Mouse (Mus musculus): ENCODE measurements around the gene Stk36.

The Stk36 gene

DNA sequence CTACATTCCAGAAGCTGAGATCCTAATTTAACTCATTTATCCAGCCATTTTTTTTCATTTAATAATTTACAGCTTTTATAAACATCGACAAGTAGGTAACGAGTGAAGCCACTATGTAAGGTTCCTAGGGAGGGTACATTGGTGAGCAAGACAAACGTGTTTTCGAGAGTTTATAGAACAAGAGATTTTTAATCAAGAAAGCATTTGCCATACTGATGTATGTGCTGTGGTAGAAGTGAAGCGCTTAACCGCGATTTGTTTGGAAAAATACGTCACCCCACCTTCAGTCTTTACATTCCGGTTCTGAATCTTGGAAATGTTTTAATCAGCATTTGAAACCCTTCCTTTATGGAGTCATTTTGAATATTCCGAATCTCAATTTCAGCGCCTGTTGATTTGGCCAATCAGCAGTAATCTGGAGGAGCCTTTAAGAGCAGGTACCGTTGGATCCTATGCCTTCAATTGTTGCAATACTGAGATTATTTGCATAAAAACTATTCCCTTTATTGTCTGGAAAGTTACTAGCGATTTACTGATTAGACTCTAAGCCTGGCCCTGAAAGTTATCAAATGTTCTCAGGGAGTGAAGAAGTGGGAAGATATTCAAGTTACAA is 61.1 kb downstream of the Stk36 start:
- intact Hi-C loops (cut with DNase I): no loop called here

DNA sequence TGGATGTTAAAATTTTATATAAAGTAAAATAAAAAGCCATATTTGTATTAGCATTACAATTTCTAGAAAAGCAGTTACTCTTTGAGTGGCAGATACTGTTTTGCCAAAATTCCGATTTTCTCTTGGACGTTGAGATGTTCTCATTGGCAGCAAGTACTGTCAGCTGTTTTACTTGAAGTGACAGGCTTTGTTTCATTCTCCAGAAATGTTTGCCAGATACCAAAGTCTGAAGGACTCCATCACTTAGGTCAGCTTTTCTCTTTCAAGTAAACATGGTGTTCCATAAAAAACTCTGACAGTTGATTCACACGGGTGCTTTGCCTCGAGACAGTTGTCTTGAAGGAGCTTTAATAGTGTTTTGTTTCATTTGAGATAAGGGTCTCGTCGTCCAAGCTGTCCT is 63.9 kb downstream of the Stk36 start:
- intact Hi-C loops (cut with DNase I): no loop called here

DNA sequence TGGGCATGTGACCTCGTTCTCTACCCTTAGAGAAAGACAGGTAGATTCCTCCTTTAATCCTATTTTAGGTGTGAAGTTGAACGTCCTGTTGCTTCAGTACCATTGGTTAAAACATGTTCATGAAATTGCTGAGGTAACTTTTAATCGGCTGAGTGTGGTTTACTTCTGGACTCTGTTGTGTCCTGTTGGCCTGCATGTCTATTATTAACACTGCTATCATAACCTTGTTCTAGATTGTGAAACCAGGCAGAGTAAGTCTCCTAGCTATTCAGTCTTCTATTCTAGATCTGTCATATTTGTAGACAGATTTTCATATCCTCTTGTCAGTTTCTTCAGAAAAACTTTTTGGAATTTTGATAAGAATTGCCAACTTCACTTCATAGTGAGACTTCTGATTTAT is 67.1 kb downstream of the Stk36 start:
- intact Hi-C loops (cut with DNase I): no loop called here

DNA sequence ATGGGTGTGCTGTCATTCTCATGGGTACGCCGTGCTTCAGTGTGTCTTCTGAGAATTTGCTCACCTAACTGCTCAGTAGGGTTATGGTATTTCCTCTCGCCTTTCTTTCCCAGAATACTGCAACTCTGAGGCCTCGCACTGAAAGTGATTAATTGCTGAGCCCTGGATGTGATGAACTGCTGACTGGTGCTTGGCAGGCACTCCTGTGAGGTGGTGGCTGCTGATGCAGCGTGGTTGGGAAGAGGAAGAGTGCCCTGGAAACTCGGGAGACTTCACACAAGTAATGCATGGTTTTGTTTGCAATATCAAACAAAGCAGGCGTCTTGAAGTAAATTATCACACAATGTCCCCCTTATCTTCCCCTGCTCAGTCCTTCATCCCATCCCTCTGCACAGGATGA is 71.5 kb downstream of the Stk36 start:
- intact Hi-C loops (cut with DNase I): no loop called here

DNA sequence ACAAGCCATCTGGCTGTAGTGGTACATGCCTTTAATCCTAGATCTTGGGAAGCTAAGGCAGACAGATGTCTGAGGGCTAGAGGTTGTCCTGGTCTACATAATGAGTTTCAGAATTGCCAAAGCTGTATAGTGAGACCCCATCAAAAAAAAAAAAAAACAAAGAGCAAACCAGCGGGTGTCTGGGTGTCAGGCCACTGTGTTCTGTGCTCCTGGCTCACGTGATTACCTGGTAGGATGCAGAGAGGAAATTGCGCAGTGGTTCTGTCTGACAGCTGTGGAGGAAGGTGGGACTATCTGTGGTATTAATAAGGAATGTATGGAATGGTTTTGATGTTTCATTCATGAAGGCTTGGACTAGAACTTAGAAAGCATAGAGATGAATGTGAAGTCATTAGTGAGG is 75.6 kb downstream of the Stk36 start:
- intact Hi-C loops (cut with DNase I): no loop called here

DNA sequence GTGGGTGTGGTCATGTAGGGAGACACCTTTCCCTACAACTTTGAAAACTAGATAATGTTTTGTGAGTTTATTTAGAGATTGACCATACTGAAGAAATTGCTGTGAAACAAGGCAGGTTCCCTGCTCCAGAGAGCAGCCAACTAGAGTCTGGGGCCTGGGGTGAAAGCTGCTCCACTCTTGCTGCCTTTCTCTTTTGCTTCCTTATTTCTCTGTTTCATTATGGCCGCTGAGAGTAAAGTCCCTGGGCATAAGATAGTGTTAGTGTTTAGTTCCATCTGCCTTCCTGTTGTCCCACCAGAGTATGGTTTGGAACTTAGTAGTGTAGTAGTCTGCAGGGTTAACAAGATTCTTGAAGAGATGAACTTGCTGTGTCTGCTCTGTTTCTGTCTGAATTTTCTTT is 76.6 kb downstream of the Stk36 start:
- intact Hi-C loops (cut with DNase I): no loop called here

Small RNAs within 50 kb of the gene (microRNA-seq; reads per million reads assigned to microRNA genes)
- gene Gm25035: 0 reads per million in 2 experiments

Measured in adrenal gland (tissue).